Mouse (Mus musculus) fibroblast of lung, adult 2 months (primary cell): ENCODE measurements at regions not wholly inside any gene's neighbourhood (a gene's known extent, or its start where the extent isn't known, plus 50 kb on each side); places are given as distances from the start of the nearest gene placed in this dataset.
A peak's percentile ranks its signal among the peaks of the same experiment; 100 is the strongest.

Experiments
- DNase-seq: peaks from one replicate; pipeline ENCODE4 v3.0.0-alpha.2; 2011; ENCODE audit warnings: low read depth

DNA sequence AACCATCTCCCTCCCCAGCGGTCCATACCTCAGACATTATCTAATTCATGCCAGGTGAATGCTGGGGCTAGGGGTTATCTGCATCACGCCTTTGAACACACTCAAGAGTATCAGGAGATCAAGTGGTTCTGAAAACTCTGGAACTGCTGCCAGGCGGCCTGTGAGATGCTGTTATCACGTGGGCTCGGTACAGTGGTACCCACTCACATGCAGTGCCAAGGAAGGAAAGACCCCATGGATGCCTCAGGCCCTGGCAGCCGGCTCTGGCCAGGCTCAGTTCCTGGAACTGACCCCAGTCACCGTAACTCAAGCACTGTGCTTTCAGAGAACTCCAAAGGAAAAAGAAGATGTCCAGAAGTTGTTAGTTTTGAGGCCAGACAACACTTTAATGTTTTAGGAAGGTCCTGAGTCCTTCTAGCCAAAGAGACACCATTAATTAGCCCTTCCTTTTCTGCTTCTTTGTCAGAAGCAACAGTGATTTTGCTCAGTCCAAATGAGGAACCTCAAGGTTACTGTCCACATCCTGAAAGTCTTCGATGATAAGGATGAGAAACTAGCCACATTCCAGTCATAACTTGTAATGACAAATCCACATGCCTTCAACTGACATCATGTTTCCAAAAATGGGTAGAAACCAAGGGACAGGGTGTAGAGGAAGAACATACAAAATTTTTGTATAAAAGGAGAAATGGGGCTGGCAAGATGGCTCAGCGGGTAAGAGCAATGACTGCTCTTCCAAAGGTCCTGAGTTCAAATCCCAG lies 126.1 kb downstream of the Zbtb18 start:
- no peak for DNase-seq

DNA sequence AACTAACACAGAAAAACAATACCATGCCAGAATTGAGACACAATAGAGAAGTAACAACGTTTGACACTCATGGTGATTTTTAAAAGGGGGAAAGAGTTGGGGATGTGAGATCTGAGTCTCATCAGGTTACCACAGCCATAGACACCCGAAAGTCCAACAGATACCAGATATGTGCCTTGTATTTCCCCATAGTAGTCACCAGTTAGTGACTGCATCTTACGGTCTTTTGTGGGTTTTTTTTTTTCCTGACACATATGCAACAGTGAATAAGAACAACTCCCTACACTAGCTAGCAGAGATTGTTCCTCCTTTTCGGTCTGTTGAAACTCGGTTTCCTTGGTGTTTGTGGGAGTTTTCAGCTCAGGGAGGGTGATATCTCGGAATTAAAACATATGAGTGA lies 127.4 kb downstream of the Zbtb18 start:
- DNase-seq, result no peak

DNA sequence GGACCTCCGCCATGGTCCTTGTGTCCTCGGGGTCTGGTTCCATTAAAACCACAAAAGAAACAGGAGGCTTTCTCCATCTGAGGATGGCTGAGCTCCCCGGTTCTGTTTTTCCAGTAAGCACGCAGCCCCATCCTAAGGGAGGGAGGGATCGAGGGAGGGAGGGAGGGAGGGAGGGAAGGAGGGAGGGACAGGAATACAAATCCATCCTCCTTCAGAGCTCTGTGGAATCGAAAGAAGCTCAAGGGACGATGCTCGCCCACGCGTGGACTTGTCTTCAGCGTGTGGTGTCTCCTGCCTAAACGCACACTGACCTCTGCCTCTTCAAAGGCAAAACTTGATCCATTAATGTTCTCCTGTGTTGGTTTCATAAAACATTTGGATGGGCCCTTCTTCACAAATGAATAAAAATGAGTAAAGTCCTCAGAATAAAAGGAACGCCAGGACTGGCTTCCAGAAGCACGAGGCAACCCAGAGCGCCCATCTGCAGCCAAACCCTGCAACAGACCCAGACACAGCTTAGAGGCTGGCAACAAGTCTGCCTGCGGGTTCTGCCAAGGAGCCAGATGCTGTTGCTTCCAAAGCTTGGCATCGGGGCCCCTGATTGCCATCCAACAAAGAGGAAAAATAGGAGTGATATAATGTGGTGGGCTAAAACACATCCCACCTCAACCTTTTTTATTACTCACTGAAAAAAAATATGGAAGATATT lies 131.0 kb downstream of the Zbtb18 start:
- peak; percentile 42 for DNase-seq

DNA sequence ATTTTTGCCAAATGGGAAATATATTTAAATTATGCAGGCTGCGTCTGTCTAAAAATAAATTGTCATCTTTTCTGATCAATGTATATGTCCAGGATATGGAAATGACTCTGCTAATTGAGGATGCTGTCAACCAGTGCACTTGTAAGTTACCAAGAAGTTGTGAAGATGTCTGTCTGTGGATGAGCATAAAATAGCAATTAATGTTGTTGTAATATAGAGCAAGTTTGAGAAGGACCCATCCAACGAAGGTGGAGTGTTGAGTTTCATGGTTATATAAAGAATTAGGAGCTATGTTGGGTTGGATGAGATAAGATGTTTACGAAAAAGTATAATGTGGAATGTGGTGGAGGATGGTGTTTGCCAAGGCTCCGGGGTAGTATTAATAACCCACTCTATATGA lies 131.6 kb downstream of the Zbtb18 start:
- DNase-seq, result no peak

DNA sequence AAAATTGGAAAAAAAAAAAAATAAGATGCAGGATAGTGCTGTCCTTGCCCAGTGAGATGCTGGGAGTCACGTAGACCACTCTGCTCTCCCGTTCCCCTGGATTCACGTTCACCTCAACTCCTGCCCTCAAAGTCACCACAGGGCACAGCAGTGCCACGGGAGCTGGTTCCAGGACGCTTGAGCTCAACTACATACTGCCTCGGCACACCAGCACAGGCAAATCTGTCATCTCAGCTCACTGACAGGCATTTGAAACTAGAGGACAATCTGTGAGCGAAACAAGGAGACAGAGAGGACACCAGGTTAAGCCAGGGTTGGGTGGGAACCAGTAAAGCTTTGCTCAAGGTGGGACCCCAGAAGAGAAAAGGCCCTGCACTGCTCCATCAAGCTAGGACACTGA lies 132.2 kb downstream of the Zbtb18 start:
- DNase-seq, result no peak

DNA sequence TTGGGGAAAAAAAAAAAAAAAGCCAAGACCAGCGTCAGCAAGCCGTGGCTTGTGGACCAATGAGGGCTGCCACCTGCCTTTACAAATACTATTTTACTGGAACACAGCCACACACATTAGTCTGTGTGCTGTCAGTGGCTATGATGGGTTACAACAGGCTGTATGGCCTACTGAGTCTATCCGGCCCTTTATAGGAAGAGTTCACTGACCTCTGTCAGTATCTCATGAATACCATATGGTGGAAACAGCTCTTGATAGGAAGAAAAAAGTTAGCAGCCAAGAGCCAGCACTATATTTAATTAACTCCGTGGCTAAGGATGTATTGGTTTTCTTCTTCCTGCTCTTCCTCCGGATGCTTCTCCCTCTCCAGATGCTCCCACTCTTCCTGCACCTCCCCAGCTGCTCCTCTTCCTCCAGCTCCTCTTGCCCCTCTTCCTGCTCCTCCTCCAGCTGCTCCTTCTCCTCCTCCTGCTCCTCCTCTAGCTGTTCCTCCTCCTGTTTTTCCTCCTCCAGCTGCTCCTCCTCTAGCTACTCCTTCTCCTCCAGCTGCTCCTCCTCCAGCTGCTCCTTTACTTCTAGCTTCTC lies 142.2 kb downstream of the Zbtb18 start:
- no peak for DNase-seq

DNA sequence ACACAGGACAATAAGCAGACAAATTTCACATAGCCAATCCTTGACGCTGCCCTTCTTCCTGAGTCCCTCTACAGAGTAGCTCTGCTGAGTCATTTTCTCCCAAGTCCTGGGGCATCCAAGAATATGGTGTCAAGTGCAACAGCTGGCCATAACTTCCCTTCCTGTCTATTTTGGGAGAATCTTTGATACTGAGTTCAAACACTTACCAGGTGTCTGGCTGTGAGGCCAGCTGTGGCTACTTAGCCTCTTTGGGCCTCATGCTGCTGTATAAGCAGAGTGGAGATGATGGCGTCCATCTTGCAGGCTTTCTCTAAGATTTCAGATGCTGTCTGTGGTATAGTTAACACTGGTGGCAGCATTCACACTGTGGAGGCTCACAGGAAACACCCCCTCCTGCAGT lies 143.2 kb downstream of the Zbtb18 start:
- no peak for DNase-seq

DNA sequence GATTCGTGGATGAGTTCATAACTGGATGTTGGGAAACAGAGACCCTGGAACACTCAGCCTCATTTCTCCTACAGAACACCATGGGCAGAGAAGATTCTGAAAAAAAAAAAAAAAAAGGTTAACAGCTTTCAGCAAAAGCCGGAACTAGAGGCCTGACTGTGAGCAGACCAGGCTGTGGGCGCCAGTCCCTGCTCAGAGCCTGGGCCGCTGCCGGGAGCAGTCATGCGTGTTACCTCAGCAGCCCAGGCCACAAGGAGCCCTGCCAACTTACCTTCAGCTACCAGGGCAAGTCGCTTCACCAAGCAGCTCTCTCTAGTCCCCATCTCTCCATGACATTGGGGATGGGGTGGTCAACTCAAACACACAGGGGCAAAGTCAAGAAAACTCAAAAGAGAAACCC lies 140.6 kb upstream of the 1700016C15Rik start:
- no peak for DNase-seq

DNA sequence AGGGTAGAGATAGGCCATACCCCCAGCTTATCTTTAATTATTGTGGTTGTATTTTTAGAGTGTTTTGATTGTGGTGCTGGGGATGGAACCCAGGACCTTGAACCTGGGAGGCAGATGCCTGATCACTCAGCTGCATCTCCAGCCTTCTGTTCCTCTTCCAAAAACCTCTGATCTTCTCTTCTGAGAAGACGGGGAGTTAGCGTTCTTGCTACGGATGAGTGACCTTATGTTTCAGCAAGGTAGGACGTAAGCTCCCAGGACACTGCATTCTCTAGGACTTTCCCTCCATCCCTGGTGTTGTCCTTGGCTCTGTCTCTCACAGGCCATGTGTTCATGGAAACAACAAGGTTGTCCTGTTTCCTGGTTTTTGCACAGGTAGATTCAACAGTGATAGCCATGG lies 140.0 kb upstream of the 1700016C15Rik start:
- DNase-seq, result no peak

DNA sequence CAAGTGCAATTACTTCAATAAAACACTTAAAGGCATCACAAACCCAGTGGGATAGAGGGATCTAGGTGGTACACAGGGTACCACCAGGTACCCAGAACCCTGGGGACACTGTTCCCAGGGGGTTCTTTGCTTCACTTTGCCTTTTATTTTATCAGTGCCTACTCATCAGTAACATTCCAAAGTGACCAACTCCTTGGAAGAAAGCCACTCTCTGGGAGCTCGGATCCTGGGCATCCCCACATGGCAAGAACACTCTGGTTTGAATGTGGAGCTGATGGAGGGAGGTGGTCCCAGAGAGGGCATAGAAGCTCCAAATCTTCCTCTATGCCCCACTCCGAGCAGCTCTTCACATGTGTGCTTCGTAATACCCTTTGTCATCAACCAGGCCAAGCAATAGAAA lies 137.9 kb upstream of the 1700016C15Rik start:
- DNase-seq, result no peak

DNA sequence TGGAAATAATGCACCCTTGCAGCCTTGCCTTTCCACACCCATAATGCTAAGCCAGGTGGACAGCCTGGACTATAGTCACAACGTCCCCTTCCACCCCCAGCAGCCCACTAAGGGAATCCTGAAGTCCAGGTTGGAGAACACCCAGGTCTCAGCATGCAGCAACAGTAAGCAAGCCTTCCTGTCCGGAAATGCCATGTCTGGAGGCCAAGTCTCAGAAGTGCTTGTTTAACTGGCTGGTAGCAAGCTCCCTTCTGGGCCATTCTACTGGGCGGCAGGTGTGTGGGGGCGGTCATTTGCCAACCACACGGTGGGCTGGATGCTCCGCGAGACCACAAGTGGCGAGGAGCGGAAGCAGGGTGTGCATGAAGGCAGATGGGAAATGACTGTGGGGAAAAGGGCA lies 137.3 kb upstream of the 1700016C15Rik start:
- no peak for DNase-seq

DNA sequence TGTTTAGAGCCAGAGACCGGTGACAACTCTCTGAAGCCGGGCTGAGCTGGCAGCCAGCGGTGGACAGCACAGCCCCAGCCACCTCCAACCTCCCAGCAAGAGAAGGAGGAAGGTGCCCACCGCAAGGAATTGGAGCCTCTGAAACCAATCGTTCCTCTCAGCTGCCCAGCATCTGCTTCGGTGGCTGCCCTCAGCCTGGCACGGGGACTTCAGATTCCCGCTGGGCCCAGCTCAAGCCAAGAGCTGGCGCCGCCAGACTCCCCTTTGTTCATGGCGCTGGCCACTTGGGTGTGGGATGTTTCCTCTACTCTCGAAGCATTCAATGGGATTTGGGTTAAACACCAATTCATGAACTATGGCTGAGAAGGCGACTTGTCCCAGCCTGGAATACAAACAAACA lies 135.3 kb upstream of the 1700016C15Rik start:
- DNase-seq, result no peak

DNA sequence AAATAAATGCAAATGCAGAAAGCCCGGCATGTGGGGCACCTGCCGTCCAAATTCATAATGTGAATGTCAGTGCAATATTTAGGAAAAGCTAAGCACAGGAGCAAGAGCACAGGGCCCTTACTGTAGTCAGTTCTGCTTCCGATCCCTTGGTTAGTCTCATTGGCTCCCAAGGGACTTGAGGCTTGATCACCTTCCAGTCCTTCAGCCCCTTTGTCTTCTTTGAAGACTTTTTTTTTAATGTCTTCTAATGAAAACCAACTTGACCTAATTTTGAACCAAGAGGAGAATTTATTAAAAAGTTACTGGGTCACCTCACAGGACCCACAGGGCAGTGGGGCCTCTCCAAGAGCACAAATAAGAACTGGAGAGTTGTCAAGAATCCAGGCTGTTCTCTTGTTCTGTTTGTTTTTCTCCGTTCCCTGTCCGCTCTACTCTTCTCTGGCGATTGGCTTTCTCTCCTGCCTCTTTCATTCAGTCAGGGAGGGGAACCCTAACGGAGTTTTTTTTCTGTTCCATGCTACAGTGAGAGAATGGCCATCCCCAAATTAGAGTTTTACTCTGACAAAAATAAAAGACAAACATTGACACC lies 134.2 kb upstream of the 1700016C15Rik start:
- DNase-seq, result no peak

DNA sequence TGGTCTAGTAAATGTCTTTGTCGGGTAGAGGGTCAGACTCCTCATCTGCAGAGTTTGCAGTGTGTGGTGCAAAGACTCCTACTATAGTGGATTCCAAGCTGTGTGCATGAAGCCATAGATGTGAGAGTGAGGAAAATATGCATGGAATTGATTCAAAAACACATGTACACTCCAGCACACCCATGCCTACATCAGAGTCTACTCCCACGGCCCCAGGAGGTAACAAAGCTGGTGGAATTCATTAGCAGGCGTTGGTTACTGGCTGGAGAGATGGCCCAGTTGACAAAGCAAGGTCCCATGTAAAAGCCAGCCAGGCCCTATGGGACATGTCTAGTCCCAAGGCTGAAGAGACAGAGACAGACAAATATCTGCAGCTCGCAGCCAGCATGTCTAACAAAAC lies 132.6 kb upstream of the 1700016C15Rik start:
- DNase-seq, result no peak

DNA sequence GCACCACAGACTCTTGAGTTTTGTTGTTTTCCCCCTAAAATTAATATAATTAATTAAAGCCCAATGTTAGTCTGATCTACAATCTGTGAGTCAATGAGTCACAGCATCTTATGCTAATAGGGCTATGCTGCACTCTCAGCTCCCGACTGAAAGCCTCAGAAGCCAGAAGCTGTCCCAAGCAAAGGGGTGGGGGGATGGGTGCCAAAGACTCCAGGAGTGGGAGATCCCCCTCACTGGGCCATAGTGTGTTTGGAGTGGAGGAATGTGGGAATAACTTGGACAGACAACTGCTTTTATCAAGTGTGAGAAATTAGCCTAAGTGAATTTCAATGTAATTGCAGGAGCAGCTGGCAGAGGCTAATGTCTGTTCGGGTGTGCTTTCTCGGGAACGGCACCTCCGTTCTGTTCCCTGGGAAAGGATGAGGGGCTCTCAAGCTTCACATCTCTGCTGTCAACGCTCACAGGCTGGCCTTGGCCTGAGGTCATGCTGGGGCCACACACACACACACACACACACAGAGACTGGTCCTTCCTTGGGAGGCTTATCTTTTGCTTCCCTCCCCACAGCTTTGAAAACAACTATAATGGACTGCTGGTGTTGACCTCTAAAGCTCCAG lies 124.2 kb upstream of the 1700016C15Rik start:
- DNase-seq, result no peak

DNA sequence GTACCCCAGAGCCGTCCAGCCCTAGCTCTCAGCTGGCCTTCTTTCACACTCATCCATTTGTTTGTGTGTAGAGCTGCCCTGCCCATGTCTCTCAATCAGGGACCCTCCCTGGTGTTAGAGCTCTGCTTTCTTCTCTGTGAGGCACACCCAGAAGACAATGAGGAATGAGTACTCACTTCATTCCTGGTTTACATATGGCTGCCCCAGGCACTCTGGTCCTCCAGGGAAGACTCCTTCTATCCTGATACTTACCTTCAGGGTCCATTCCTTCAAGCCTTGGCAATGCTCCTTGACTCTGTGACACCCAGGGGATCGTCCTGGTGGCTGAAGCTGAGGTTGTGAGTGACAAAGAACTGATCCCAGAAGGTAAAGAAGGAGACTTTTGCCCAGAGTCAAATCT lies 122.0 kb upstream of the 1700016C15Rik start:
- no peak for DNase-seq

DNA sequence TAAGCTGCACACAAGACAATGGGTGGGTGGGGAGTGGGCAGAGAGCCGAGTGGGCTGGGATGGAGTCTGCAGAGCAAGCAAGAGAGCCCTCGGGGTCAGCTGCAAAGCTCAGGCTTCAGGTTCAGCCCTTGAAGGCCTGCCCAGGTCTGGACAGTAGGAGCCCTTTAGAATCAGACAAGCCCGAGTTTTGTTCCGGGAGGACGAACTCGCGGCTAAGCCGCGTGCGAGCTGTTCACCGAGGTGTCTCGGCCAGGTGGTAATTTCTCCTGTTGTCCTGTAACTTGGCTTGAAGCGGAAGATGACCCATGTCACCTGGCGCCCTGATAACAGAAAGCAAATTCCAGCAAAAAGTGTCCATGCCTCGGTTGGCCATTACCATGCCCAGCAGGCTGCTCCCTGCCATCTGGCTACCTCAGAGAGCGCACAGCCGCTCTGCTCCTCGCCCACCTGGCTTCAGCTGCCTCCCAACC lies 121.0 kb upstream of the 1700016C15Rik start:
- no peak for DNase-seq

DNA sequence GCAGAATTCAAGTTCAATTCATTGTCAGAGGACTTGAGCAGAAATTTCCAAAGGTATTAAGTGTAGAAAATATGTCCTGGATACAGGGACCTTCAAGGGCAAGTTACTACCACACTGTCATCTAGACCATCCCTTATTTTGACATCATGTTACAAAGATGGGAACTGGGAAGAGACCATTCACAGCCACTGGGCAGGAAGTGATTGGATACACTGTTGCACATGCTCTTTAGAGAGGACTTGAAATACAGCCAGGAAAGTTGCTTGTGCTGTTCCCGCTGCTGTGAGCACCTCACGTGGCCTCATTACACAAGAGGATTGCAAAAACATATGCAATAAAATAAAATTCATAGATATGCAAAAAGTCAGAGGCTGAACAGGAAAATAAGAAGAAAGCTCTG lies 120.4 kb upstream of the 1700016C15Rik start:
- no peak for DNase-seq

DNA sequence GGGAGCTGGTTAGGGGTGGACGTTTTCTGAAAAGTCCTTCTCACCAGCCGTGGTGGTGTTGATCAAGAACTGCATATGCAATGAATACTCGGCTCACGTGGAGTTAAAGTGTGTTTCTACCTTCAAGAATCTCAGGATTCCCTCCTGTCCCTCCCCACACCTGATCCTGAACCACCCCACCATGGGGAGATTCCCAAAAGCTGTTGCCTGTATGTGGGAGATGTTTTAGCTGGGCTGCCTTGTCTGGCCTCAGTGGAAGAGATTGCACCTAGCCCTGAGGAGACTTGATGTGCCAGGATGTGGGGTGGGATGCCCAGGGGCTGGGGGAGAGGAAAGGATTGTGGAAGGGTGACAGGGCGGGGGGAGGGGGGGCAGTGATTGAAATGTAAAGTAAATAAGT lies 119.9 kb upstream of the 1700016C15Rik start:
- DNase-seq, result no peak

DNA sequence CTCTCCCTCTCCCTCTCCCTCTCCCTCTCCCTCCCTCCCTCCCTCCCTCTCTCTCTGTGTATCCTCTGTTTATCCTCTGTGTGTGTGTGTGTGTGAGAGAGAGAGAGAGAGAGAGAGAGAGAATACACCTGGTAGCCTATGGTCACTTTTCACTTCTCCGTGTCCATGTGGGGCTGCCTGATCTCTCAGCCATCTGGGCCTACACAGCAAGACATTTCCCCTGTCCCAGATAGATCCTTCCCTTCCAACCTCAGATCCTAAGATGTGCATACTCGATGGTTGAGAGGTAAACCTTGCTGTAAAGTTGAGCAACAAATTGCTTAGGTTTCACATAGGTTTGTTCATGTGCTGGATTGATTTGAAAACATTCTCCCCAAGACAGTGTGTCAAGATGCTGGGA lies 119.5 kb upstream of the 1700016C15Rik start:
- no peak for DNase-seq

DNA sequence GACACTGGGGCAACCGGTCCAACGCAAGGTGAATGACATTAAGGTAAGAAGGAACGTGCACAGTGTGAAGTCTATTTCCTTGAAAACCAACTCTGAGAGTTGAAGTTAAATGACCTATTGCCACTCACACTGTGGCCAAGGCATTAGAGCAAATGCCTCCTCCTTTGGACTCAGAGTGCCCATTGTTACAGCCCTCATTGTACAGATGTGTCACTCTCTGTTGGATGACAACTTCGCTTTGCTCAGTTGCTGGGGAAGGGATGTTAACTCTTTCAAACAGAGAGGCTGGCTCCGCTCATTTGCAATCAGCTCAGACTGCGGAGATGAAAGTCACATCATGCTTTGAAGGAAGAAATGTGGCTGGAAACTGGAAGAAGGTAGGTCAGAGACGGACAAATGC lies 117.1 kb upstream of the 1700016C15Rik start:
- no peak for DNase-seq

DNA sequence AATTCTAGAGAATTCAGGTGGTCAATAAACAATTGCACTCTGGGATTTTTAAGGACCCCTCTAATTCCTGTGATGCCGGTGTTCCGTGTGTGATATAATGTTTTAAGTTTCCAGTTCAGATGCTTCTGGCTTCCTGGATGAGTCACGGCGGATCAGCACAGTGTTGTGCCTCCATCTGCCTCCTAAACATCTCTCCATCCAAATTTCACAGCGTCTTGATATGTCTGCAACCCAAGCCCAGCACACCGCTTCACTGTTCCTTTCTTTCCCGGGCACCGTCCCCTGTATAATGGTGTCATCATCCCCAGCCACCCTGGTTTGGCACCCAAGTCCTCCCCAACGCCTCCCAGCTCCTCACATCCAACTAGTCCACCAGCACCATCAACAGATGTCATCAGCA lies 114.0 kb upstream of the 1700016C15Rik start:
- no peak for DNase-seq
